Mouse (Mus musculus) spleen, postnatal 36 days (tissue): ENCODE measurements at regions not wholly inside any gene's neighbourhood (a gene's known extent, or its start where the extent isn't known, plus 50 kb on each side); places are given as distances from the start of the nearest gene placed in this dataset.

Experiments
- DNase-seq, 2 experiments: peaks; one replicate each; pipeline ENCODE4 v3.0.0; 2022; ENCODE audit warnings: low spot score in 2 of 2, mixed read lengths in 1 of 2

DNA sequence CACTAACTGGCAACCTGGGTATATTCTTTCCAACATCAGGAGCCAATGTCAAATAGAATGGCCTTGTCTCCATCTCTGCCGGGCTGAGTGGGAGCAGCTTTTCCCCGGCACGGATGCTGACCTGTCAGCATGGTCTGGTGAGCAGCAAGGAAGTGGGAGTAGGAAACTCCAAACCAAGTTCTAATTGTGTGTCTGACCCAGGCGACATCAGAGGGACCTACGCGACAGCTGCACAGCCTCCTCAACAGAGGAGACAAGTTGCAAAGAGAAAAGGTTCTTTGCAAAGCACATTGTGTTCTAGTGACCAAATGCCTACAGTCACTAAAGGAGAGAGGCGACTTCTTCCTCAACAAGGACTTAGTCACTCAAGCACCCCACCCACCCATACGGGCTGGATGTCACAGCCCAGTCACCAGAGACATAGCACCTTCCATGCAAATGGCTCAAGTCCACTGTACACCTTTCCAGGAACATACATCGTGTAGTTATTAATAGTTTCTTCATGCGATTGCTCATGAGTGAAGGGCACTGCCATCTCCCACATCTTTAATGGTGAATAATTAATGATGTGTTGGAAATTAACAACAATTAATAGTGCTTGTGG, 334.8 kb upstream of the Hnrnpa3 start:
- DNase-seq = no peak

DNA sequence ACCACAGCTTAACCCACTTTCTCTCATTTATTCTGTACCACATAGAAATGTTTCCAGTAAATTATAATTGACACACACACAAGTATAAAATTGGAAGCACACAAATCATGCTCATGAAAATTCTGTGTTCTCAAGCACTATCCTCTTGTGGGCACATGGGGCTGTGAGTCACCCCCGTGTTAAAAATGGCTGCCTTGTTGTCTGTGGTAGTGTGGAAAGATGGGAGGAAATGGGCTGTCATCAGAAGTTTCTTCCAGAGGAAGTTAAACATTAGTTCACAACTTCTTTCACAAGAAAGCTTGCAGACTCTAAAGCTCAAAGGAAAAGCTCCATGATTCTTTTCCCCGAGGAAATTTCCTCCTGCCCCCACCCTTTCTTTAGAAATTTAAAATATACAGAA, 329.5 kb upstream of the Hnrnpa3 start:
- DNase-seq = no peak

DNA sequence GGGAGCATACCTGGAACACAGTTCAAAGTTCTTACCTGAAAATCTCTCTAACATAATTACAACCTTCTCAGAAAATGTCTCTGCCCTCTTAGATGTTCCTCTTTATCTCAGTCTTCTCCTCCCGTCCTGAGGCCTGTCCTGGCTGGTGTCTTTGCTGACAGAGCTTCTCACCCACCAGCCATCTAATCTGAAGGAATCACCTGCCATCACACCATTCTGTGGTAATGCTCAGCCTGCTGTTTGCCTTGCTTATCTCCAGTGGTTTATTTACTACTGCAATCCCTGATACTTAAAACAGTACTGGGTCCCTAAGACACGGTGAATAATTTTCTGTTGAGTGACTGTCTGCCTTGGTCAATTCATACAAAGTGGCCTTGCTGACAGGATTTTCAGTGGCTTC, 317.8 kb upstream of the Hnrnpa3 start:
- DNase-seq = no peak

DNA sequence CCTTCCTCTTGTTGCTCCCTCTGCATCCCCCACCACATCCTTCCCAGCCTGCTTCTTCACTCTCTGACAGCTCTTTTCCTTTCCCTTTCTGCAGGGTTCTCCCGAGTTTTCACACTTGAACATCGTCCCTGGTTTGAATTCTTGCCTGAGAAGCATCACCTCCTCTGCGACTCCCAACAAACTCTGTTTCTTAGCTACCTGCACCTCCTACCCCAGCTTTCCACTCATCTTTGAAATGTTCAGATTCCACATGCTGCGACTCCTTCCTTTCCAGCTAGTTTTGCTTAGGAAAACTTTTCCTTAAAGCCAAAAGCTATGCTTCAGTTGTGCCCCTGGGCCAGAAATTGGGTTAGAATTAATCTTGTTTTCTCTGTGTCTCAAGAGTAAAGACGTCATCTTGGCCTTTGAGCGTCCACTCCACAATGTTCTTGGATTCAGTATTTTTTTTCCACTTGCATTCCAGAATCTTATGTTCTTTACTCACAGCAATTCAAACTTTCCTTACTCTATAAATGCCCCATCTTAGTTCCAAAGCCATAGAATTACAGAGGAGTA, 317.3 kb upstream of the Hnrnpa3 start:
- DNase-seq = no peak

GRCm38 (mm10) chr2:75350902-75351301, 308.2 kb upstream of the Hnrnpa3 start:
- DNase-seq = no peak

GRCm38 (mm10) chr2:75351965-75352364, 307.1 kb upstream of the Hnrnpa3 start:
- DNase-seq = no peak

DNA sequence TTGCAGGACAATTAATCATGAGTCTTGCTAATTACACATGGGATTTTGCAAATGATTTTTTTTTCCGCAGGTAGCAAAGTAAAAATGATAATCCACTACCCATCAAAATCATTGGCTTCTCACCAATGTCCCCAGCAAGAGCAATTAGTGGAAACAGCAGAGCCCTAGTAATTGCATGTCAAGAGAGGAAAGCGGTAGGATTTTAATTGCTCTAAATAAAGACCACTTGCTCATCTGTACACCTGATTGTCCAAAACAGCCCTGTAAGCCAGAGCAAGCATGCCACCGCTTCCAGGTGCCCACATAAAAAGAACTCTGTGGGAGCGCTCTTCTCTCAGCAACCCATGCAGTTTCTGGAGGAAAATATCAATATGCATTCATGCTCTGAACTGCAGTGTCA, 306.5 kb upstream of the Hnrnpa3 start:
- DNase-seq = no peak

- no peak for DNase-seq
These were observed 302.2 kb upstream of the Hnrnpa3 start for GRCm38 (mm10) chr2:75356691-75357375.

- no peak for DNase-seq
These were observed 301.5 kb upstream of the Hnrnpa3 start for GRCm38 (mm10) chr2:75357516-75357915.

GRCm38 (mm10) chr2:75360936-75361335, 298.1 kb upstream of the Hnrnpa3 start:
- DNase-seq = no peak

GRCm38 (mm10) chr2:75376666-75377065, 282.4 kb upstream of the Hnrnpa3 start:
- DNase-seq = no peak

DNA sequence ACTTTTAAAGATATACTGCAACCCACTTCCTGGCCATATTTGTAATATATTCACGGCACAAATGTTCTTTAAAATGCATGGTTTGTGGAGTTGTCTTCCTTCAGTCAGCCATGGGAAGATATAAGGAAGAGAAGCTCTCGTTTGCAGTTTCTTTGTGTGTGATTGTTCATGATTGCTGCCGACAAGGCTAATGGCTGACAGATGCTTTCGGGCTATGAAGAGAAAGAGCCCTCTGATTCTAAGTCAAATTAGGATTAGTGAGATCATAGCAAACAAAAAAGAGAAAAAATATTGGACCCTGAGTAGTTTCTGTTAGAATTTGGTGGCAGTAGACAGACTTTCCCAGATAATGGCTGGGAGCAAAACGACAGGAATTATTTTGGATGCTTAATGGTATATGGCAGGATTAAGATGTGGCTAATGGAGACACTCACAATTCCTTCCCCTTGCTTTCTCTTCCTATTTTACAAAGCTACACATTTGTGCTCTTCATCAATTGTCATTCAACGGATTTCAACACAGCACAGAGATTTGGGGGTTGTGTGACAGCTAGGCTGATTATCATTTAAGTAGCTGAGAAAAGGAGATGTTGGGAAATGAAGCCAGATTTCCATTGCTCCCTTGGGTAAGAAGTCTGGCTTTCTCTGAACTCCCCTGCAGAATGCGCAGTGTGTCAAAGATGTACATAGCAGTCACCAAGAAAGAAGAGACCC, 273.4 kb upstream of the Hnrnpa3 start:
- DNase-seq = no peak

- no peak for DNase-seq
These were observed 272.4 kb upstream of the Hnrnpa3 start for GRCm38 (mm10) chr2:75386636-75387035.

DNA sequence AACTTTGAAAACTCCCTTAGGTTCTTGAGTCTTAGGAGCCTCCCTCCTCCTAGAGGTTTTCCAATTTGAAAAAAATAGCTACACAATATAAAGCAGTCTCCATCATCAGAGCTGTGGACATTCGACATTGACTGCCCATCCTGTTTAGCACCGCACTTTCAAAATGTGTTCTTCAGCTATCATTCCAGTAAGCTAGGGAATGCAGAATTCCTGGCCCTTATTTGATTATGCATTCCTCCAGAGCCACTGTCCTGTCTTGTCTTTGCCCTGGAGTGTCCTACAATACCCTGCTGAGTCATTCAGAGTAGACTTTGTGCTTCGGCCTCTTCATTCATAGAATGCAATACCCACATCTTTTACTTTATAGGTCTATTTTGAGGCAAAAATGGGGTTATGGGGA, 267.0 kb upstream of the Hnrnpa3 start:
- no peak for DNase-seq

- no peak for DNase-seq
These were observed 264.0 kb upstream of the Hnrnpa3 start for GRCm38 (mm10) chr2:75394928-75395673.

DNA sequence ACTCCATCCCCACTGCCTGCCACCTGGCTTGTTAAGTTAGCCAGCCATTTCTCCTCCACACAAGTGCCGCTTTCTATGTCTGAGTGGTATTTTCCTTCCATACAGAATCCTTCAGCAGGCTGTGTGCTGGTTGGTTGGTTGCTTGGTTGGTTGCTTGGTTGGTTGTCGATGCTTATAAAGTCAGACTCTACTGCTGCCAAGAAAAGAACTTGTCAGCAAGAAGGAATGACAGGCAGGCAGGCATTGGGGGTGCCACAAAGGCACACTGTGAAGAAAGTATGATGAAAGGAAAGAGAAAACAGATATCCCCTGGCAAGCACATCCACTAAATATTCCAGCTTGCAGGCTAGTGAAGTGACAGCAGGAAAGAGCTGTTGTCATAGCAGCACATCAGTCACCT, 263.0 kb upstream of the Hnrnpa3 start:
- no peak for DNase-seq

- DNase-seq = no peak
These were observed 258.7 kb upstream of the Hnrnpa3 start for GRCm38 (mm10) chr2:75400291-75400870.

- DNase-seq = no peak
These were observed 255.3 kb upstream of the Hnrnpa3 start for GRCm38 (mm10) chr2:75403791-75404190.

DNA sequence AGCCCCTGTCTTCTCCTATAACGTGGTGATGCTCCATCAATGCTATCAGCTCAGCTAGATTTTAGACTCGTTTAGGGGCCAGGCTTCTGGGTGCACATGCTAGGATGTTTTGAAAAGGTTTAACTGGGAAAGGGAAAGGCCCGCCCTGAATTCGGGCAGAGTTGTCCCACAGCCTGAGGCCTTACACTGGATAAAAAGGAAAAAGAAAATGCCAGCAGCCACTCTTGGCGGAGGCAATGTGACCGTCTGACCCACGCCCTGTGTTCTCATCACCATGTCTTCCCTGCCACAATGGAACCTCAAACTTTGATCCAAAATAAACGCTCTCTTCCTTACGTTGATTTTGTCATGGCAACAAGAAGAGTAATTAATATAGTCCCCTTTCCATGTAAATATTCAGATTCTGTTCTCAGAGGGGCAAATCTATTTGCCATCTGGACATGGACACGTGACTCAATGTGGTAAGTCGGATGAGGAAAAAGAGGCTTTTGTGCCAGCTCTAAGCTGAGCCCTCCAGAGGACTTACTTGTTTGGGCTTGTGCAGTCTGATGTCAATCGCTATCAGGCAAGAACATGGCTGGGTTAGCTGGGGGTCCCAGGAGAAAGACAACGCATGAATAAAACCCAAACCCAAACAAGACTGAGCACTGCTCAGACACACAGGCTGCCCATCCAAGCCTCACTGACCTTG, 253.4 kb upstream of the Hnrnpa3 start:
- DNase-seq = no peak

DNA sequence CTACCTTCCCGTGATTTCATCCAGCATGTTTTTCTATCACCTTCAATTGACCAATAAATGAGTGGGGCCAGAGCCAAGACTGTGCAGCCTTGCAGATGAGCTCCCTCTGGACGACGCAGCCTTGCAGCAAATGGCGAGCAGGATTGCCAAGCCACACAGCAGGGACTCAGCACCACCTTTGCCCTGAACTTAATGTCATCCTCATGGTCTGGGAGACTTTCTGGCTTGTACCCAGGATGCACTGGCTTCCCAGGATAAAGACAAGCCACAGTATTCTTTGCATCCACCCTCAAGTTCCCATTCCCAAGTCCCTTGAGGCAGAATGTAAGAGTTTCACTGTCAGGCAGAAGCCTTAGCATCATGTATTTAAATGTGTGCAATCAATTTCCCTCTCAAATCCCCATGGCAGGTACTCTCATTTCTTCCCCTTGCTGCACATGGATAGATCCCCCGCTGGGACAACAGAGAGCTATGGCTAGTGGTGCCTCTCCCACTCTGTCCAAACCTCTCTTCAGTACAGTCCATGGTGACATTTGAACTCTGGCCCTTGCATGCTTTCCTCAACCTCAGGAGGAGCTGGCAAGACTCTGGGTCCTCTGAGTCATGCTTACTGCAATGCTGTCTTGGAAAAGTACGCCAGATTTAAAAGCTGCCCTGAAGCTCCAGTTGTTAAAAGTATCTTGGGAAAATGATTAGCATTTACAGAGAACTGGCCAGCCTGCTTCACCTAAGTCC, 252.2 kb upstream of the Hnrnpa3 start:
- no peak for DNase-seq
